Mouse (Mus musculus): Measurements from ENCODE around the gene Cdkl5. TPM values are rescaled to one million over a fixed set of nuclear protein-coding genes. Genes with fewer than 3 reads are reported as not detected.

Gene Cdkl5
- polyA plus RNA-seq, 1 experiment from 2014 or later, result 2.0 TPM

- Histone ChIP-seq H3K9ac (no peak overlapping the region), H3K4me2 (replicated peaks) (no peak overlapping the region), H3K27me3 (replicated peaks) (no peaks in the 10 kb centered on the region), H3K4me3 (replicated peaks) (no peak overlapping the region), H3K9me3 (no peaks in the 10 kb centered on the region), H3K4me1 (replicated peaks) (no peaks in the 10 kb centered on the region), H3K27ac (no peak overlapping the region), H3K36me3 (no peaks in the 10 kb centered on the region)
- ATAC-seq, result no peak
- WGBS, result 77% methylated on average over 4 of the region's 4 CpGs
These were observed 4.2 kb downstream of the Cdkl5 start for GRCm38 (mm10) chrX:160990276-160990675.

GRCm38 (mm10) chrX:160977919-160978318 lies 16.6 kb downstream of the Cdkl5 start:
- Histone ChIP-seq H3K4me1 (replicated peaks) (no peaks in the 10 kb centered on the region), H3K27me3 (replicated peaks) (no peaks in the 10 kb centered on the region), H3K9ac (no peak overlapping the region), H3K9me3 (no peaks in the 10 kb centered on the region), H3K4me2 (replicated peaks) (no peak overlapping the region), H3K36me3 (no peaks in the 10 kb centered on the region), H3K27ac (no peak overlapping the region), H3K4me3 (replicated peaks) (no peak overlapping the region)
- ATAC-seq, result no peak
- WGBS, result 77% methylated on average over 1 of the region's 1 CpGs

GRCm38 (mm10) chrX:160971991-160972545 lies 22.4 kb downstream of the Cdkl5 start:
- Histone ChIP-seq H3K27ac (no peak overlapping the region), H3K9me3 (no peaks in the 10 kb centered on the region), H3K36me3 (no peaks in the 10 kb centered on the region), H3K4me1 (replicated peaks) (no peaks in the 10 kb centered on the region), H3K27me3 (replicated peaks) (no peaks in the 10 kb centered on the region), H3K4me2 (replicated peaks) (no peak overlapping the region), H3K4me3 (replicated peaks) (no peak overlapping the region), H3K9ac (no peak overlapping the region)
- no peak for ATAC-seq
- WGBS, result 87% methylated on average over 6 of the region's 6 CpGs

- Histone ChIP-seq H3K27me3 (replicated peaks) (no peaks in the 10 kb centered on the region), H3K9ac (no peak overlapping the region), H3K4me1 (replicated peaks) (no peaks in the 10 kb centered on the region), H3K27ac (no peak overlapping the region), H3K36me3 (no peaks in the 10 kb centered on the region), H3K4me3 (replicated peaks) (no peak overlapping the region), H3K9me3 (no peaks in the 10 kb centered on the region), H3K4me2 (replicated peaks) (no peak overlapping the region)
- 51% methylated on average over 5 of the region's 5 CpGs for WGBS
- ATAC-seq, result no peak
These were observed 35.8 kb downstream of the Cdkl5 start for GRCm38 (mm10) chrX:160958593-160959131.

GRCm38 (mm10) chrX:160949583-160949982 lies 44.9 kb downstream of the Cdkl5 start:
- Histone ChIP-seq H3K4me3 (replicated peaks) (no peak overlapping the region), H3K4me2 (replicated peaks) (no peak overlapping the region), H3K9me3 (no peaks in the 10 kb centered on the region), H3K36me3 (no peaks in the 10 kb centered on the region), H3K27ac (no peak overlapping the region), H3K4me1 (replicated peaks) (no peaks in the 10 kb centered on the region), H3K27me3 (replicated peaks) (no peaks in the 10 kb centered on the region), H3K9ac (no peak overlapping the region)
- WGBS, result 90% methylated on average over 2 of the region's 2 CpGs
- ATAC-seq, result no peak

- Histone ChIP-seq H3K4me2 (replicated peaks) (no peak overlapping the region), H3K9me3 (no peaks in the 10 kb centered on the region), H3K27ac (no peak overlapping the region), H3K4me3 (replicated peaks) (no peak overlapping the region), H3K27me3 (replicated peaks) (no peaks in the 10 kb centered on the region), H3K36me3 (no peaks in the 10 kb centered on the region), H3K4me1 (replicated peaks) (no peaks in the 10 kb centered on the region), H3K9ac (no peak overlapping the region)
- WGBS, result 76% methylated on average over 4 of the region's 4 CpGs
- ATAC-seq, result no peak
These were observed 49.8 kb downstream of the Cdkl5 start for GRCm38 (mm10) chrX:160944722-160945121.

- no peak overlapping the region for H3K27ac ChIP-seq
- H3K4me1 ChIP-seq (replicated peaks), result no peaks in the 10 kb centered on the region
- no peak overlapping the region for H3K4me2 ChIP-seq (replicated peaks)
- no peaks in the 10 kb centered on the region for H3K27me3 ChIP-seq (replicated peaks)
- H3K9me3 ChIP-seq, result no peaks in the 10 kb centered on the region
- H3K9ac ChIP-seq, result no peak overlapping the region
- H3K4me3 ChIP-seq (replicated peaks), result no peak overlapping the region
- no peaks in the 10 kb centered on the region for H3K36me3 ChIP-seq
- no peak for ATAC-seq
- WGBS, result 50% methylated on average over 1 of the region's 1 CpGs
These were observed 59.0 kb downstream of the Cdkl5 start for GRCm38 (mm10) chrX:160935541-160935940.

GRCm38 (mm10) chrX:160930656-160931055 lies 63.8 kb downstream of the Cdkl5 start:
- Histone ChIP-seq H3K9ac (no peak overlapping the region), H3K36me3 (no peaks in the 10 kb centered on the region), H3K9me3 (no peaks in the 10 kb centered on the region), H3K4me2 (replicated peaks) (no peak overlapping the region), H3K4me1 (replicated peaks) (no peaks in the 10 kb centered on the region), H3K4me3 (replicated peaks) (no peak overlapping the region), H3K27me3 (replicated peaks) (no peaks in the 10 kb centered on the region), H3K27ac (no peak overlapping the region)
- no peak for ATAC-seq

- WGBS, result 90% methylated on average over 1 of the region's 1 CpGs
- no peaks in the 10 kb centered on the region for H3K9me3 ChIP-seq
- no peaks in the 10 kb centered on the region for H3K27me3 ChIP-seq (replicated peaks)
- no peak overlapping the region for H3K27ac ChIP-seq
- no peak overlapping the region for H3K4me3 ChIP-seq (replicated peaks)
- no peak overlapping the region for H3K9ac ChIP-seq
- no peaks in the 10 kb centered on the region for H3K36me3 ChIP-seq
- no peaks in the 10 kb centered on the region for H3K4me1 ChIP-seq (replicated peaks)
- ATAC-seq, result no peak
- H3K4me2 ChIP-seq (replicated peaks), result no peak overlapping the region
These were observed 65.6 kb downstream of the Cdkl5 start for GRCm38 (mm10) chrX:160928870-160929269.

GRCm38 (mm10) chrX:160919022-160919637 lies 75.4 kb downstream of the Cdkl5 start:
- Histone ChIP-seq H3K4me3 (replicated peaks) (no peak overlapping the region), H3K27me3 (replicated peaks) (no peaks in the 10 kb centered on the region), H3K4me2 (replicated peaks) (no peak overlapping the region), H3K9ac (no peak overlapping the region), H3K27ac (no peak overlapping the region), H3K4me1 (replicated peaks) (no peaks in the 10 kb centered on the region), H3K9me3 (no peaks in the 10 kb centered on the region), H3K36me3 (no peaks in the 10 kb centered on the region)
- 81% methylated on average over 3 of the region's 3 CpGs for WGBS
- no peak for ATAC-seq

- Histone ChIP-seq H3K36me3 (no peaks in the 10 kb centered on the region), H3K4me1 (replicated peaks) (no peaks in the 10 kb centered on the region), H3K27me3 (replicated peaks) (no peaks in the 10 kb centered on the region), H3K4me3 (replicated peaks) (no peak within 1 kb of the TSS), H3K4me2 (replicated peaks) (no peak within 1 kb of the TSS), H3K27ac (no peak within 1 kb of the TSS), H3K9ac (no peak within 1 kb of the TSS), H3K9me3 (no peaks in the 10 kb centered on the region)
- WGBS, result 66% methylated on average over 4 of the region's 4 CpGs
- ATAC-seq, result no peak
These were observed 87.6 kb downstream of the Cdkl5 start, which contains the start of gene Gja6 for GRCm38 (mm10) chrX:160906952-160907351. Gene Gja6 (minus strand): TSS chrX:160907052.

- WGBS, result 70% methylated on average over 4 of the region's 4 CpGs
- Histone ChIP-seq H3K9me3 (no peaks in the 10 kb centered on the region), H3K27me3 (replicated peaks) (no peaks in the 10 kb centered on the region), H3K9ac (no peak overlapping the region), H3K4me2 (replicated peaks) (no peak overlapping the region), H3K27ac (no peak overlapping the region), H3K36me3 (no peaks in the 10 kb centered on the region), H3K4me1 (replicated peaks) (no peaks in the 10 kb centered on the region), H3K4me3 (replicated peaks) (no peak overlapping the region)
- ATAC-seq, result no peak
These were observed 88.0 kb downstream of the Cdkl5 start for GRCm38 (mm10) chrX:160906477-160906876.

- H3K4me1 ChIP-seq (replicated peaks), result no peaks in the 10 kb centered on the region
- H3K27ac ChIP-seq, result no peak overlapping the region
- H3K9me3 ChIP-seq, result no peaks in the 10 kb centered on the region
- H3K9ac ChIP-seq, result no peak overlapping the region
- ATAC-seq, result no peak
- H3K4me2 ChIP-seq (replicated peaks), result no peak overlapping the region
- WGBS, result 72% methylated on average over 4 of the region's 4 CpGs
- H3K4me3 ChIP-seq (replicated peaks), result no peak overlapping the region
- H3K27me3 ChIP-seq (replicated peaks), result no peaks in the 10 kb centered on the region
- H3K36me3 ChIP-seq, result no peaks in the 10 kb centered on the region
These were observed 88.6 kb downstream of the Cdkl5 start for GRCm38 (mm10) chrX:160905913-160906312.

All from intestine, embryonic 15.5 days (tissue).